Mouse (Mus musculus): ENCODE results near the gene Abcf2.

DNA sequence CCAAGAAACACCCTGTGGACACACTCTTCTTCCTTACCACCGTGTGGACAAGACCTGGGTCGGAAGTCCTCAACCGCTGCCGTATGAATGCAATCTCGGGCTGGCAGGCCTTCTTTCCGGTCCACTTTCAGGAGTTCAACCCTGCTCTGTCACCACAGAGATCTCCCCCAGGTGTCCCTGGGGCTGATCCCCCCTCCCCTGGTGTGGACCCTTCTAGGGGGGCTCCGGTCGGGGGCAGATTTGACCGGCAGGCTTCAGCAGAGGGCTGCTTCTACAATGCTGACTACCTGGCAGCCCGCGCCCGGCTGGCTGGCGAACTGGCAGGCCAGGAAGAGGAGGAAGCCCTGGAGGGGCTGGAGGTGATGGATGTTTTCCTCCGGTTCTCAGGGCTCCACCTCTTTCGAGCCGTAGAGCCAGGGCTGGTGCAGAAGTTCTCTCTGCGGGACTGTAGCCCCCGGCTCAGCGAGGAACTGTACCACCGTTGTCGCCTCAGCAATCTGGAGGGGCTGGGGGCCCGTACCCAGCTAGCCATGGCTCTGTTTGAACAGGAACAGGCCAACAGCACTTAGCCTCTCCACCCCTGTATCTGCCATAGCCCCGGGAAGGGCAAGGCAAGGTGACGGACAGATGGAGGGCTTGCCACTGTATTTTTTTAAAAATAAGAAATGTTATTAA is 14.7 kb upstream of the Abcf2 start:
- no peak for TF ChIP-seq CTCF (IDR thresholded peaks at IDR 0.05 in 2 of 3, conservative IDR thresholded peaks at IDR 0.05 in 1 of 3; ENCODE audit: control insufficient read depth in 1 of 3, insufficient read depth in 1 of 3, low read depth in 2 of 3, low read length in 3 of 3, poor library complexity in 1 of 3, severe bottlenecking in 1 of 3)
- no peak for TF ChIP-seq MAFK (IDR thresholded peaks at IDR 0.05; ENCODE audit: borderline replicate concordance, low read depth, low read length)
- no peak for TF ChIP-seq CHD1 (IDR thresholded peaks at IDR 0.05; ENCODE audit: low read depth, low read length)
- no peak for TF ChIP-seq MEF2A (IDR thresholded peaks at IDR 0.05; ENCODE audit: extremely low read depth, insufficient replicate concordance, low read depth, low read length, poor library complexity, severe bottlenecking)
- TF ChIP-seq ZNF384 (IDR thresholded peaks at IDR 0.05; ENCODE audit: low read depth, low read length), result no peak

Measured in MEL (cell line).